Mouse (Mus musculus): Measurements from ENCODE around the gene Slc38a7.
"Not testable (repeated sequence)": the region's sequence is repeated elsewhere in the genome, so short reads cannot be mapped to it uniquely, and the experiment has no call there.

The Slc38a7 gene

GRCm38 (mm10) chr8:95853102-95853843, at the start of gene Slc38a7:
Gene Slc38a7, minus strand, starts transcription at chr8:95853539.
- peak; percentile 66 for DNase-seq (ENCODE audit: low spot score)

GRCm38 (mm10) chr8:95901864-95902263, 48.5 kb upstream of the Slc38a7 start:
- DNase-seq (ENCODE audit: low spot score): no peak

- no peak for DNase-seq (ENCODE audit: low spot score)
These were observed 40.4 kb upstream of the Slc38a7 start for GRCm38 (mm10) chr8:95893701-95894100.

GRCm38 (mm10) chr8:95888285-95889136, 35.2 kb upstream of the Slc38a7 start, which contains the start of gene Got2:
Gene Got2, minus strand, starts transcription at chr8:95888547.
- DNase-seq (ENCODE audit: low spot score): peak; percentile 96

GRCm38 (mm10) chr8:95887578-95888284, 34.4 kb upstream of the Slc38a7 start:
- DNase-seq (ENCODE audit: low spot score): peak; percentile 86

GRCm38 (mm10) chr8:95886647-95887577, 33.6 kb upstream of the Slc38a7 start:
- peak; percentile 69 for DNase-seq (ENCODE audit: low spot score)

- no peak for DNase-seq (ENCODE audit: low spot score)
These were observed 32.6 kb upstream of the Slc38a7 start for GRCm38 (mm10) chr8:95885966-95886365.

- DNase-seq (ENCODE audit: low spot score): no peak
These were observed 32.0 kb upstream of the Slc38a7 start for GRCm38 (mm10) chr8:95885271-95885841.

GRCm38 (mm10) chr8:95884491-95884890, 31.2 kb upstream of the Slc38a7 start:
- DNase-seq (ENCODE audit: low spot score): no peak

- no peak for DNase-seq (ENCODE audit: low spot score)
These were observed 28.9 kb upstream of the Slc38a7 start for GRCm38 (mm10) chr8:95882191-95882590.

- no peak for DNase-seq (ENCODE audit: low spot score)
These were observed 28.2 kb upstream of the Slc38a7 start for GRCm38 (mm10) chr8:95881576-95881975.

GRCm38 (mm10) chr8:95879823-95880222, 26.5 kb upstream of the Slc38a7 start:
- no peak for DNase-seq (ENCODE audit: low spot score)

- peak; percentile 87 for DNase-seq (ENCODE audit: low spot score)
These were observed 25.0 kb upstream of the Slc38a7 start for GRCm38 (mm10) chr8:95878176-95878962.

- DNase-seq (ENCODE audit: low spot score): peak; percentile 27
These were observed 21.9 kb upstream of the Slc38a7 start for GRCm38 (mm10) chr8:95875270-95875669.

GRCm38 (mm10) chr8:95871690-95872089, 18.4 kb upstream of the Slc38a7 start:
- DNase-seq (ENCODE audit: low spot score): peak; percentile 35

GRCm38 (mm10) chr8:95864851-95865250, 11.5 kb upstream of the Slc38a7 start:
- DNase-seq (ENCODE audit: low spot score): not testable (repeated sequence)

- not testable (repeated sequence) for DNase-seq (ENCODE audit: low spot score)
These were observed 10.6 kb upstream of the Slc38a7 start for GRCm38 (mm10) chr8:95863761-95864440.

- DNase-seq (ENCODE audit: low spot score): no peak
These were observed 835 bp upstream of the Slc38a7 start for GRCm38 (mm10) chr8:95854174-95854573.

- DNase-seq (ENCODE audit: low spot score): no peak
These were observed 1.0 kb downstream of the Slc38a7 start for GRCm38 (mm10) chr8:95852290-95852689.

Data from testis, postnatal 10 days (tissue).